Mouse (Mus musculus) hindbrain, embryonic 16.5 days (tissue): ENCODE data around the gene Zfp451. TPM values are rescaled to one million over a fixed set of nuclear protein-coding genes. Genes with fewer than 3 reads are reported as not detected.

Experiments
- ATAC-seq: fragments of 200-750 bp; cut with Nextera tagmentation; 2 replicates; pipeline ENCODE4 v1.8.0; 2017; ENCODE audit warnings: moderate TSS enrichment, moderate library complexity
- H3K27ac ChIP-seq: fragments of 300-500 bp; sonication (generic); 2 replicates; pipeline ENCODE4 v1.5.1; 2014; ENCODE audit warnings: low read depth, mild to moderate bottlenecking, control low read depth, low read length, moderate library complexity
- H3K27me3 ChIP-seq: fragments of 300-500 bp; sonication (generic); replicated peaks from 2 replicates; pipeline ENCODE4 v1.6.1; 2014; ENCODE audit warnings: low read length; ENCODE audit not compliant: control insufficient read depth, insufficient read depth
- H3K36me3 ChIP-seq: fragments of 300-500 bp; sonication (generic); 2 replicates; pipeline ENCODE4 v1.6.1; 2014; ENCODE audit warnings: mild to moderate bottlenecking, low read length, moderate library complexity, mixed read lengths; ENCODE audit not compliant: control insufficient read depth, insufficient read depth
- H3K4me1 ChIP-seq: fragments of 300-500 bp; sonication (generic); 2 replicates; pipeline ENCODE4 v1.6.1; 2014; ENCODE audit warnings: low read depth, low read length; ENCODE audit not compliant: control insufficient read depth, insufficient read depth
- H3K4me2 ChIP-seq: fragments of 300-500 bp; sonication (generic); 2 replicates; pipeline ENCODE4 v1.6.1; 2014; ENCODE audit warnings: mild to moderate bottlenecking, low read length, control low read depth, moderate library complexity
- H3K4me3 ChIP-seq: fragments of 300-500 bp; sonication (generic); 2 replicates; pipeline ENCODE4 v1.5.1; 2014; ENCODE audit warnings: mild to moderate bottlenecking, low read length, control low read depth, moderate library complexity
- H3K9ac ChIP-seq: fragments of 300-500 bp; sonication (generic); 2 replicates; pipeline ENCODE4 v1.6.1; 2014; ENCODE audit warnings: low read depth, mild to moderate bottlenecking, control low read depth, low read length, moderate library complexity
- H3K9me3 ChIP-seq: fragments of 300-500 bp; sonication (generic); 2 replicates; pipeline ENCODE4 v1.6.1; 2014; ENCODE audit warnings: mild to moderate bottlenecking, low read length, moderate library complexity; ENCODE audit not compliant: control insufficient read depth
- WGBS: fragments of 180-500 bp; shearing (Covaris S2); extraction: QIAGEN DNeasy Blood & Tissue Kit; methylation state at CpG from one replicate; pipeline ENCODE4 v1.1.7; 2014; 5-methylcytosine and 5-hydroxymethylcytosine counted together
- polyA plus RNA-seq: library from polyadenylated mRNA; unstranded; fragments of >200 nt; fragmentation: Nextera tagmentation; extraction: Ambion mirVana; gene quantifications from 2 replicates; pipeline ENCODE4 v1.2.1, GENCODE M21; 2015

Gene Zfp451
- polyA plus RNA-seq, 1 experiment from 2014 or later, result 30.3 TPM

DNA sequence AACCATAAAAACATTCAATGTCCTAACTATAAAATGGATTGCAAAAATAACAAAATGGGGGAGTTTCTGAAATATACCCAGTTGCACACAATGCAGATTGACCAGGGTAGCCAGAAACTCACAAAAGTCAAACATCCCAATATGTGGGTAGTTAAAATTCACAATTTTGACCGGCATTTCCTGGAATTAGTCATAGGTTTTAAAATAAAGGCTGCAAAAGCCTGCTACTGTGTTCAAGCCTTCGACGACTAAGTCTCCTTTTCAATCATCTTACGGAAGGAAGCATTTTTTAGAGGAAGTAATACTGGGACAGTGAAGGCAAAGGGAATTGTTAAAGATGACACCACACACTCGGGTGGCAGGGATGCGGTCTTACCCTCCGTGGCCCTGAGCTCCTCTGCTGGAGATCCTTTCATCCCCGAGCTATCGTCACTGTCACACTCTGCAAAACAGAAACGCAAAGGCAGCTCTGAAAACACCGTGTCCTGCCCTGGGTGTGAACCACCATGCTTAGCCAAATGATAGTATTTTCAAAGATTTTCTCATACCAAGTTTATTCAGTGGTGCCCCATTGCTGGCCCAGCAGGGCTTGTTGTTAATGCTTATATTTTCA lies 48.8 kb downstream of the Zfp451 start:
- no peak overlapping the region for H3K4me3 ChIP-seq
- WGBS, result 82% methylated on average over 11 of the region's 11 CpGs
- no peak for ATAC-seq
- H3K4me1 ChIP-seq, result no peaks in the 10 kb centered on the region
- no peak overlapping the region for H3K4me2 ChIP-seq
- H3K9ac ChIP-seq, result no peak overlapping the region
- H3K36me3 ChIP-seq, result peaks cover 14% of the 10 kb centered on the region
- H3K27me3 ChIP-seq, result no peaks in the 10 kb centered on the region
- no peaks in the 10 kb centered on the region for H3K9me3 ChIP-seq
- no peak overlapping the region for H3K27ac ChIP-seq

DNA sequence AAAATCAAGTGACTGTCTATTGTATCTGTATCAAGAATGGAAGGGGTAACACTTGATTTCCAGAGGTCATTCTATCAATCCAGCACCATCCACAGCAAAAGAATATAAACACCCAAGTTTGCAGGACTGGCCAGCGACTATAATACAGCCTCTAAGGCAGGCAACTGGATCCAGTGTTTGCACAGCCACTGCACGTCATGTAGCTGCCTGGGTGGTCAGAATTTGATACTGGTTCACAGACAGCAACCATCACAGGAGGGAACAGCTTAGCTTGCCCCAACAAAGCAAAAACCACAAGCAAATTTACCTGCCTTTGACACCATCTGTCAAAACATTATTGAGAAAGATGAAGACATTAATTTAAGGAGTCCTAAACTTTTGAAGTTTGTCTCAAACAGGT lies 50.6 kb downstream of the Zfp451 start:
- no peak for ATAC-seq
- no peak overlapping the region for H3K4me3 ChIP-seq
- WGBS, result 80% methylated on average over 2 of the region's 2 CpGs
- H3K36me3 ChIP-seq, result peaks cover 7% of the 10 kb centered on the region; the same call in 1 of the 2 replicates
- H3K4me2 ChIP-seq, result no peak overlapping the region
- H3K9me3 ChIP-seq, result no peaks in the 10 kb centered on the region
- H3K9ac ChIP-seq, result no peak overlapping the region
- H3K4me1 ChIP-seq, result no peaks in the 10 kb centered on the region
- no peaks in the 10 kb centered on the region for H3K27me3 ChIP-seq
- H3K27ac ChIP-seq, result no peak overlapping the region

DNA sequence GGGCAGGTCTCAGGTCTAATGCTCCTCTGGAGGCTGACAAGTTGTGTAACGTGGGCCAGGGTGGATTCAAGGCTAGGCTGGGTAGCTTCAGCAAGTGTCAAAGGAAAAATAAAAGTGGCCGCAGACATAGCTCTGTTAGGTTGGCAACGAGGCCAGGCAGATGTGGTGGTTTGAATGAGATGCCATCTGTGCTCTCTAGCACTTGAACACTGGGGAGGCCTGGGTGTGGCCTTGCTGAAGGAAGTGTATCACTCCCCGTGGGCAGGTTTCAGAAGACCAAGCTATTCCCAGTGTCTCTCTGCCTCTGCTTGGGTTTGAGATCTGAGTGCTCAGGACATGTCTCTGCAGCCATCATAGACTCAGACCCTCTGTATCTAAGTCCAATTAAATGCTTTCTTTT lies 55.9 kb downstream of the Zfp451 start:
- H3K4me1 ChIP-seq, result peaks cover 6% of the 10 kb centered on the region
- whole genome bisulfite sequencing, result 49% methylated on average over 4 of the region's 4 CpGs

DNA sequence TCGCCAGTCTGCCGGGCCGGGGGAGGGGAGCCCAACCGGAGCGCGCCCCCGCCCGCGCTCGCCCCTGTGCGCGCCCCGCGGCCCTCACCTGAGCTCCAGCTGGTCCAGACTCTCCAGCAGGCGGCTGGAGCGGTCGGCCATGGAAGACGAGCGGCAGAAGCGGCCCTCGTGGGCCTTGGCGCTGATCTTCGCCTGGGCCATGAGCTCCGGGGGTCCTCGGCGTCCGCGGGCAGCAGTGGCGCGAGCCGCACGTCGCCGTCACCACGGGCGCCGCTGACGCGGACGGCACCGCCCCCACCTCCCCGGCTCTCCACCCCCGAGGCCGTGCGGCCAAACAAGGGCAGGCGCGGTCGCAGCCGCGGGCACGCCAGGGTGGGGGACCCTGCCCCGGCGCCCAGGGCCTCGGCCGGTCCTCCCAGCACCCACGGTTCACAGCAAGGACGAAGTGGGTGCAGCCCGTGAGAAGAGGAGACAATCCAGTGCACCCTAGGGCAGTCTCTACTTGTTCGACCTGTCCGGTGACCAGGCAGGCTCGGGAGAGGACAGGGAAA lies 56.8 kb downstream of the Zfp451 start, which contains the start of gene Bag2:
Bag2 (minus strand) TSS at position 305 of the 551 bp plus-strand sequence.
- under 1% methylated on average over 53 of the region's 61 CpGs for WGBS

More for the DNA sequence above, 55.9 kb downstream of the Zfp451 start:
- Histone ChIP-seq H3K9ac (no peak overlapping the region), H3K4me3 (no peak overlapping the region), H3K36me3 (peaks cover 7% of the 10 kb centered on the region; the same call in 1 of the 2 replicates), H3K9me3 (no peaks in the 10 kb centered on the region), H3K27ac (no peak overlapping the region), H3K27me3 (no peaks in the 10 kb centered on the region), H3K4me2 (no peak overlapping the region)
- no peak for ATAC-seq

DNA sequence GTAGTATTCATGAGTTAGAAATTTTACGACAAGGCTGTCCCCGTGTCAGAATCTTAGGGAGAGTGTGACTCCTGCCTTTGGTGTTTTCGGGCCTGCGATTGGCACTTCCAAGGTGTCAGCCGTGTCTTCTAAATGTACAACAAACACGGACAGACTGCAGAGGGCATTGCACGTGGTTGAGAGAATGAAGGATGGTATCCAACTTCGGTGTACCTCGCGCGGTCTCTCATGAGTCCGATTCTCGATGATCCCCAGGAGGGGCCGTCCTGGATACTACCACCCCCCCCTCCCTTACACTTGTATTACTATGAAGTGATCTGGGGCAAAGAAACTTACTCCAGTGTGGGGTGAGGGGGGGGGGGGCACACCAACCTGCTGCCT lies 57.4 kb downstream of the Zfp451 start:
- Histone ChIP-seq H3K36me3 (peaks cover 7% of the 10 kb centered on the region; the same call in 1 of the 2 replicates), H3K9me3 (no peaks in the 10 kb centered on the region), H3K4me3 (peak overlapping the region; percentile 81), H3K4me1 (peaks cover 6% of the 10 kb centered on the region), H3K27me3 (no peaks in the 10 kb centered on the region), H3K4me2 (peak overlapping the region; percentile 97), H3K9ac (peak overlapping the region; percentile 91), H3K27ac (no peak overlapping the region)
- peak; percentile 57; the same call in 1 of the 2 replicates for ATAC-seq
- 4% methylated on average over 14 of the region's 14 CpGs for WGBS

More for the DNA sequence above, 56.8 kb downstream of the Zfp451 start, which contains the start of gene Bag2:
- Histone ChIP-seq H3K27ac (peak within 1 kb of the TSS; percentile 67), H3K4me1 (peaks cover 6% of the 10 kb centered on the region), H3K9ac (peak within 1 kb of the TSS; percentile 91), H3K36me3 (peaks cover 7% of the 10 kb centered on the region; the same call in 1 of the 2 replicates), H3K27me3 (no peaks in the 10 kb centered on the region), H3K9me3 (no peaks in the 10 kb centered on the region), H3K4me2 (peak within 1 kb of the TSS; percentile 97), H3K4me3 (peak within 1 kb of the TSS; percentile 81)
- ATAC-seq, result peak; percentile 86

DNA sequence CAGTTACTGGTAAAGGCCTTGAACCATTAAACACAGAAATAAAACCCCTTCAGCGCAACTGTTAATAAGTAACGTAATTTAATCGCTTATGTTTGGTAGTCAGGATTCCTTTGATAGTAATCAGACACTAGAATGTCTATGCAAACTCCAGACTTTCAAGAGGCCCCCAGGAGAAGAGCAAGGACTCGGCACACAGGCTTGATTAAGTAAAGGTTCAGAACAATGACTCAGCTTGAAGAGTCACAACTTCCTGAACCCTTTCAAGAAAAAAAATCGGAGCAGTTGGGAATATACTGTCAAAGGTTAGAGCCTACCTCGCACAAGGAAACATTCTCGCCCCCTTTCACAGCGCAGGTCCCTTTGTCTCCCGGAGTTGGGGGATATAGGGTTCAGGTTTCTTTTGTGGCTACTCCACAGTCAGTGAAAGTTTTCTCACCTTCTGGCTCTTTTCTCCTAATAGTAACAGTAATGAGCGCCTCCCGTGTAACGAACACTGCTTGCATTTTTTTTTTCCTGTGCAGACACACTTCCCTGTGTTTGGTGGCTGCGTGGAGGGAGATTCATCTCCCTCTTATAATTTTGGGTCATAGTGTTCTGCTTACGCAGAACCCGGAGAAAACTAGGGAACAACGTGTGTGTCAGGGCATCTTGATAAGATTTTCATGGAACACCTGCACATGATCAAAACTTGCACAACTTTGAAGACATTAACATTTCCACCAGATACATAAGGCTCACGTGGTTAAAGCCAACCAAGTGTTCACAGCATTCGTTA lies 58.0 kb downstream of the Zfp451 start:
- Histone ChIP-seq H3K4me1 (peaks cover 6% of the 10 kb centered on the region), H3K4me2 (peak overlapping the region; percentile 97), H3K27me3 (no peaks in the 10 kb centered on the region), H3K9me3 (no peaks in the 10 kb centered on the region), H3K27ac (no peak overlapping the region), H3K9ac (no peak overlapping the region), H3K36me3 (peaks cover 7% of the 10 kb centered on the region; the same call in 1 of the 2 replicates), H3K4me3 (peak overlapping the region; percentile 81)
- WGBS, result 38% methylated on average over 18 of the region's 18 CpGs
- no peak for ATAC-seq

DNA sequence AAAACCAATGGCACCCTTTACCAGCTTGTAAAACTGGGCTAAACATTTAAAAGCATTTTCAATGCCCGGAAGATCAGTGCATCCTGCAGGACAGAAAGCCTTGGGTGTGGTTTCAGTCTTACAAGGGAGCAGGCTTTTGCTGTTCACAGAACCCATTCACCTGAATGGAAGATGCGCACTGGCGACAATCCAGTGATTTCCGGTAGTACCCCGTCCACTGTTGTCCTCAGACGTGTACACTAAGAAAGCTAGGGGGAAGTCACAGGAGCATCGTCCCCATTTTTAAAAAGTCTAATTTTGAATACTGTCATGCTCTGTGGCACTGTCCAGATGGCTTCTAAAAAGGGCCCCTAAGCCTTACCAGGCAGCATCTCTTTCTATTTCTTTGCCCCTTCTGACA lies 58.6 kb downstream of the Zfp451 start:
- H3K4me3 ChIP-seq, result no peak overlapping the region
- H3K36me3 ChIP-seq, result peaks cover 5% of the 10 kb centered on the region; the same call in 1 of the 2 replicates
- peaks cover 6% of the 10 kb centered on the region for H3K4me1 ChIP-seq
- WGBS, result 74% methylated on average over 7 of the region's 7 CpGs
- H3K4me2 ChIP-seq, result no peak overlapping the region; the same call in 1 of the 2 replicates
- no peaks in the 10 kb centered on the region for H3K9me3 ChIP-seq
- H3K9ac ChIP-seq, result no peak overlapping the region
- no peak for ATAC-seq
- no peak overlapping the region for H3K27ac ChIP-seq
- H3K27me3 ChIP-seq, result no peaks in the 10 kb centered on the region

DNA sequence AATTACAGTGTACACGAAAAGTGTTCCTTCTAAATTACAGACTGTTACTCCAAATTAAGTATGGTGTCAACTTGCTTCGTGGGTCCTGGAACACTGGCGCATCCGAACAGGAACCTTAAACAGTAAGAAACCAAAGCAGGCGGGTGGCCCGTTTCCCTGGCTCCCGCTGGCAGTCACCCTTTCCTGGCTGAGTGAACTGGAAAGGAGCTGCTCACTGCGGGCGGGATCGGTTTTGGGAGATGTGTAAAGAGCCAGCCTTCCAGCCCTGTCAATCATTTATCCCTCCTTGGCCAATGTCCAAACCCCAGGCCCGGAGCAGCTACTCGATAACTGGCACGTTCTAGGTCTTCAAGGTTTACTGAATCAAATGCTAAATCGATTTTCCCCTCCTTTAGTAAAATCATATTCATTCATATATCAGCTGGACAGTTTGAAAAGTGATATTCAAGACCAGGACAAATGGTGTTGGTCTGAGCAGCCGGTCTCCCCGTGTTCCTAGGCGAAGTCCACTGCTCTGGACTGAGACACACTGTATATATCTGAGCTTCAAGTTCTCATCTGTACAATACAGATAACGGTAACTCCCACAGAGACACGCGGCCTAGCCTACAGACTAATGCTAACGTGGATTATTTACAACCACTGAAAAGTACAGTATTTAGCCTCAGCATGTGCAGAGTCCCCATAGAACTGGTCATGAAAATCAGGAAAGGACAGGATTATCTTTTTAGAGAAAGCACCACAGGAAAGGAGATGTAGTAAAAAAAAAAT lies 59.2 kb downstream of the Zfp451 start:
- Histone ChIP-seq H3K4me1 (peaks cover 6% of the 10 kb centered on the region), H3K4me2 (no peak overlapping the region), H3K36me3 (peaks cover under 1% of the 10 kb centered on the region; the same call in 1 of the 2 replicates), H3K9ac (no peak overlapping the region), H3K27me3 (no peaks in the 10 kb centered on the region), H3K4me3 (no peak overlapping the region), H3K27ac (no peak overlapping the region), H3K9me3 (no peaks in the 10 kb centered on the region)
- WGBS, result 76% methylated on average over 21 of the region's 21 CpGs
- no peak for ATAC-seq
